Mouse (Mus musculus): ENCODE measurements around the gene Atp5mpl. TPM values are rescaled to one million over a fixed set of nuclear protein-coding genes. Genes with fewer than 3 reads are reported as not detected.

Atp5mpl gene
- total RNA-seq, 4 experiments from 2014 or later, result 350 to 405 (median 378) TPM

GRCm38 (mm10) chr12:111912802-111913201 is 54.0 kb downstream of the Atp5mpl start:
- no peak for DNase-seq (ENCODE audit: low spot score in 2 of 2)

GRCm38 (mm10) chr12:111911796-111912195 is 55.0 kb downstream of the Atp5mpl start:
- no peak for DNase-seq (ENCODE audit: low spot score in 2 of 2)

Other genes with a start within 250 kb of the Atp5mpl start
- gene Klc1, start 208.1 kb downstream of the Atp5mpl start, total RNA-seq (2022), result 100 to 1,000 TPM; 630 to 651 (median 634) TPM
- gene Xrcc3, start 153.1 kb downstream of the Atp5mpl start, total RNA-seq (2022), result 1 to 10 TPM; 3.7 to 5.2 (median 4.5) TPM
- gene Zfyve21, start 152.8 kb downstream of the Atp5mpl start, total RNA-seq (2022), result 10 to 100 TPM; 21.5 to 26.5 (median 23.9) TPM
- 10 to 100 TPM; 72.0 to 91.8 (median 79.2) TPM for gene Ppp1r13b, start 58.9 kb downstream of the Atp5mpl start, total RNA-seq (2022)
- gene Tdrd9, start 4.6 kb upstream of the Atp5mpl start, total RNA-seq (2022), result 1 to 10 TPM in 2 of 4 experiments, under 1 TPM in 2; 0.14 to 1.8 (median 0.85) TPM
- not detected for gene Rd3l, start 14.3 kb upstream of the Atp5mpl start, total RNA-seq (2022)
- gene Aspg, start 139.7 kb upstream of the Atp5mpl start, total RNA-seq (2022), result 10 to 100 TPM in 2 of 4 experiments, 1 to 10 TPM in 2; 2.4 to 18.5 (median 8.9) TPM
- gene Kif26a, start 179.2 kb upstream of the Atp5mpl start, total RNA-seq (2022), result 1 to 10 TPM; 4.4 to 5.6 (median 5.1) TPM

Data from layer of hippocampus, adult 8-10 months (tissue).